Mouse (Mus musculus) erythroblast, embryonic 14.5 days (primary cell): ENCODE results near the gene Cisd3. TPM values are rescaled to one million over a fixed set of nuclear protein-coding genes. Genes with fewer than 3 reads are reported as not detected.

ENCODE experiments used
- H3K27me3 ChIP-seq: 2 replicates; pipeline ENCODE4 v1.6.1; 2012; ENCODE audit warnings: inconsistent platforms; ENCODE audit not compliant: control insufficient read depth
- H3K36me3 ChIP-seq: 2 replicates; pipeline ENCODE4 v1.6.1; 2012; ENCODE audit warnings: mild to moderate bottlenecking, inconsistent platforms; ENCODE audit not compliant: control insufficient read depth
- H3K4me1 ChIP-seq: 2 replicates; pipeline ENCODE4 v1.6.1; 2012; ENCODE audit warnings: inconsistent platforms; ENCODE audit not compliant: control insufficient read depth
- H3K4me3 ChIP-seq: replicated peaks from 2 replicates; pipeline ENCODE3; 2012; ENCODE audit warnings: moderate library complexity, mild to moderate bottlenecking, inconsistent platforms
- H3K9me3 ChIP-seq: 2 replicates; pipeline ENCODE4 v1.6.1; 2012; ENCODE audit warnings: low read length, inconsistent platforms, mixed read lengths; ENCODE audit not compliant: control insufficient read depth
- GATA1 ChIP-seq: IDR thresholded peaks from 2 replicates; pipeline ENCODE4 v1.6.1; 2012; ENCODE audit warnings: low read length, inconsistent platforms, mixed read lengths
- TAL1 ChIP-seq: IDR thresholded peaks from 3 replicates; pipeline ENCODE4 v1.6.1; 2012; ENCODE audit warnings: low read length, inconsistent platforms, mixed read lengths
- polyA plus RNA-seq: library from polyadenylated mRNA; stranded (reverse); fragments of >175 nt; gene quantifications from 2 replicates; pipeline ENCODE4 v1.2.3, GENCODE M21; 2012

The Cisd3 gene
- polyA plus RNA-seq, 1 experiment, result not detected

DNA sequence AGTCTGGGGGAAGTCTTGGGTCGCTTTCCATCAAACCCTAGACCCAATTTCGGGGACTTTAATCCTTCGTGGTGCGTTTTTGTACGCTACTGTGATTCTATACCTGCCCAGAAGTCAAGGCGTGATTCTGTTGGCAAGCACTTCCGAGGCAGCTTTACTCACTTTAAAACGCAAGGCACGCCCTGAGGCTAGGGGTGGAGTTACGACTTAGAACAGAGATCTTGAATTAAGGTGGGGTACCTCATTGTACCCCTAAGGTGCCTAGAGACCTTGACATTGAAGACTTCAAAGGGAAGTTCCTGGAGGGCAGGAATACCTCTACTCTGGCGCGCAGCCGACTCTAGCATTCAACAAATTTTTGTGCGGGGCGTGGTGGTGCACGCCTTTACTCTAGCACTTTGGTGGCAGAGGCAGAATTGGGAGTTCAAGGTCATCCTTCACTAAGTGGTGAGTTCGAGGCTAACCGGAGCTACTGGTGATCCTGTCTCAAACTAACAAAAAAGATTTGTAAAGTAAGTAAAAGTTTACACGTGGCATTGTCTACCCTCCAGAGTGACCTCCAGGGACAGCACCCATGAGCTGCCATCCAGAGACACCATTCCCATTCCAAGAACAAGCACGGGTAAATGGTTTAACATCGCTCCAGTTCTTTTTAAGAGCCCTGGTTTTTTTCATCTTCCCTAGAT, 23.3 kb upstream of the Cisd3 start:
- peaks cover 7% of the 10 kb centered on the region; the same call in 1 of the 2 replicates for H3K9me3 ChIP-seq
- H3K4me3 ChIP-seq, result peak overlapping the region; percentile 34
- H3K36me3 ChIP-seq, result peaks cover 3% of the 10 kb centered on the region; the same call in 1 of the 2 replicates
- H3K4me1 ChIP-seq, result peaks cover 14% of the 10 kb centered on the region
- no peak for TF ChIP-seq GATA1
- TF ChIP-seq TAL1, result no peak
- H3K27me3 ChIP-seq, result peaks cover 91% of the 10 kb centered on the region

DNA sequence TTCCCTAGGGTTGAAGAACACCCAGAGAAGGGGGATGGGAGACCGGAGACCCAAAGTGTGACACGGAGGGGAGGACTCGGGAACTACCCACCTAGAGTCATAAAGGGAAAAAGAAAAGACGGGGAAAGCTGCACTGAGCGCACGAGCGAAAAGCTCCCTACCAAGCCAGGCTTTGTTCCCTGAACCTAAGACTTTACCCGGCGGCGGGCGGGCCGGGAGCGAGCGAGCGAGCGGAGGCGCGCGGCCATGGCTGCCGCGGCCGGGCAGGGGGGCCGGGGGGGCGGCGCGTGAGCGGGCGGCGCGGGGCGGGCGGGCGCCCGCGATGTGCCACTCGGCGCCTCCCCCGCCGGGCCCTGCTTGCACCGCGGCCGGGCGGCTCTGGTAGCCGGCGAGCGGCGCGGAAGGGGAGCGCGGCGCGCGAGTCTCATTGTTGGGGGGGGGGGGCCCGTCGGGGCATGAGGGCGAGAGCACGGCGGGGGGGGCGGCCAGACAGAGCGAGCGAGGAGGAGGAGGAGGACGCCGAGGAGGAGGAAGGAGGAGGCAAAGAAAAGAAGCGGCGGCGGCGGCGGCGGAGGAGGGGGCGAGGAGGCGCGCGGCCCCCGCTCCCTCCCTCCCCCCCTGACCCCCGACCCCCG, 22.6 kb upstream of the Cisd3 start, which contains the start of gene Mllt6:
Mllt6 (plus strand) TSS at position 522 of the 635 bp plus-strand sequence.
- peak within 1 kb of the TSS; percentile 41 for H3K4me3 ChIP-seq
- peaks cover 3% of the 10 kb centered on the region; the same call in 1 of the 2 replicates for H3K36me3 ChIP-seq
- H3K27me3 ChIP-seq, result peaks cover 88% of the 10 kb centered on the region
- TF ChIP-seq TAL1 (no peak), GATA1 (no peak)
- peaks cover 14% of the 10 kb centered on the region for H3K4me1 ChIP-seq
- H3K9me3 ChIP-seq, result peaks cover 7% of the 10 kb centered on the region; the same call in 1 of the 2 replicates

DNA sequence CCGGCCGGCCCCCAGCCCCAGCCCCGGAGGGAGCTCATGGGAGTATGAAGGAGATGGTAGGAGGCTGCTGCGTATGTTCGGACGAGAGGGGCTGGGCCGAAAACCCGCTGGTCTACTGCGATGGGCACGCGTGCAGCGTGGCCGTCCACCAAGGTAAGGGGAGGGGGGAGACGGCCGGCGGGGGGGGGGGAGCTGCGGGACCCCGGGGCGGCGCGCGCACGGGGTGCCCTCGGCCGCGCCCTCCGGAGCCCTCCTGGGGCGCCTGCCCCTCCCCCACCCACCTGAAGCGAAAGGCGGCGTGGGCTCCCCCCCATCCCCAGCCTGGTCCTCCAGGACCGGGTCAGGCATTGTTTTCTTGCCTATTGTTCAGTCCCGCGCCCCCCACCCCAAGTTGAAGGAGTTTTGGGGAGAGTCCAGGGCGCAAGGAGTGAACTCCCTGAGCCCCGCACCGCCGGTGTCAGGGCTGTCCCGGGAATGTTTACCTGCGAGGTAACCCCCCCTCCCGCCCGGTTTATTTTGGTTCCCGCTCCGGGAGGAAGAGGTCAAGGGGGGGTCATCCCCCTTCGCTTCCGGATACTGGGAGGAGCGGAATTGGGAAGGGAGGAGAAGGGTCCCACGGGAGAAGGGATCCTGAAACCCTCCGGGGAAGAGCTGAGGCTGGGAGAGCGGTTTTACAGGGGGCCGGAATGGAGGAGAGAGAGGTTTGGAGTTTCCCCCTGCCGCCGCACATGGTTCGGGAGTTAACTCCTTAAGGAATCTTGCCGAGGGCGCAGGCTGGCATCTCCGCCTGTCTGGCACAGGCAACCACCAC, 21.9 kb upstream of the Cisd3 start:
- H3K4me3 ChIP-seq, result peak overlapping the region; percentile 41
- H3K4me1 ChIP-seq, result peaks cover 14% of the 10 kb centered on the region
- H3K27me3 ChIP-seq, result peaks cover 87% of the 10 kb centered on the region
- no peak for TF ChIP-seq TAL1
- TF ChIP-seq GATA1, result no peak
- H3K36me3 ChIP-seq, result peaks cover 3% of the 10 kb centered on the region; the same call in 1 of the 2 replicates
- peaks cover 7% of the 10 kb centered on the region; the same call in 1 of the 2 replicates for H3K9me3 ChIP-seq

DNA sequence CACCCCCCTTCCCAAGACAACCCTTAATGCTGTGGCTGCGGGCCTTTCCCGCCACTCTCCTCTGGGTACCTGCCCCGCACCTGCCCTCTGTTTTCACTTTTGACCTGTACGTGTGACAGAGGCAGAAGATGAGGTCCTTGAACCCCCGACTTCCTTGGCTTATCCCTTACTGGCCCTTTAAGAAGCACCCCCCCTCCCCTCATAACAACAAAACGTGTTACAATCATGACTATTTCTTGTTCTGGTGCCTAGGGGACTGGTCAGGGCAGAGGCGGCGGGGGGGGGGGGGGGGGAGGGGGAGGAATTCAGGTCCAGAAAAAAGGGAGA, 21.3 kb upstream of the Cisd3 start:
- peaks cover 84% of the 10 kb centered on the region for H3K27me3 ChIP-seq

DNA sequence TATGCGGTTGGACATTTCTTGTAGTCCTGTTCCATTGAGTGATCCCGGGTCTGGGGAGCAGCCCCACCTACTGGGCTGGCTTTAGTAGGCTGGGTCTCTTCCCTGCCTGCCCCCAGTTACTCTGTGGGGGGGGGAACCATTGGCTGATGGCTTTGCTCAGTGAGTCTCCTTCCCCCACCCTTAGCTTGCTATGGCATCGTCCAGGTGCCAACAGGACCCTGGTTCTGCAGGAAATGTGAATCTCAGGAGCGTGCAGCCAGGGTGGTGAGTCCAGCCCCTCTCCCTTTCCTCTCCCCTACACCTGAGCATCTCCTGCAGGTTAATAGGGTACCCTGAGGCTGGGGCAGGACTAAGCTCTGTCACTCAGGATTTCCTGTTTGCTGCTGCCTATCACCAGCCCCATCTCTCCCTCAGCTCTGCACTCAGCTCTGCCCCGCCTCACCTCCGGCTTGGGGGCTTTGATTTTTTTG, 20.8 kb upstream of the Cisd3 start:
- Histone ChIP-seq H3K36me3 (peaks cover 3% of the 10 kb centered on the region; the same call in 1 of the 2 replicates), H3K4me3 (no peak overlapping the region), H3K9me3 (peaks cover 7% of the 10 kb centered on the region; the same call in 1 of the 2 replicates), H3K27me3 (peaks cover 81% of the 10 kb centered on the region), H3K4me1 (peaks cover 12% of the 10 kb centered on the region)
- no peak for TF ChIP-seq GATA1
- no peak for TF ChIP-seq TAL1

More for the DNA sequence above, 21.3 kb upstream of the Cisd3 start:
- H3K9me3 ChIP-seq, result peaks cover 7% of the 10 kb centered on the region; the same call in 1 of the 2 replicates
- H3K4me3 ChIP-seq, result peak overlapping the region; percentile 41
- H3K36me3 ChIP-seq, result peaks cover 3% of the 10 kb centered on the region; the same call in 1 of the 2 replicates
- H3K4me1 ChIP-seq, result peaks cover 14% of the 10 kb centered on the region
- TF ChIP-seq TAL1, result no peak
- no peak for TF ChIP-seq GATA1

DNA sequence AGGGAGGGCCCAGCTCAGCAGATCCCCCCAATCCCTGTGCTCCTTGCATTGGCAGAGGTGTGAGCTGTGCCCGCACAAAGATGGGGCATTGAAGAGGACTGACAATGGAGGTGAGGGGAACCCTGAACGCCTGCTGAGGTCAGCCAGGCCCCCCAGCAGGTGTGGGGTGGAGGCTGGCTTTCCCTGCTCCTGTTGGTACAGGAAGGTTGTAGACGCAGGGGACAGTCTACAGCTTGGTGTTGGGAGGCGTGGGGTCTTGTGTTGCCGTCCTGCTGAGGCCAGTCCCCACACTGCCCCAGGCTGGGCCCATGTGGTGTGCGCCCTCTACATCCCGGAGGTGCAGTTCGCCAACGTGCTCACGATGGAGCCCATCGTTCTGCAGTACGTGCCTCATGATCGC, 20.2 kb upstream of the Cisd3 start:
- TF ChIP-seq GATA1 (no peak), TAL1 (no peak)
- peaks cover 7% of the 10 kb centered on the region; the same call in 1 of the 2 replicates for H3K9me3 ChIP-seq
- H3K27me3 ChIP-seq, result peaks cover 75% of the 10 kb centered on the region

DNA sequence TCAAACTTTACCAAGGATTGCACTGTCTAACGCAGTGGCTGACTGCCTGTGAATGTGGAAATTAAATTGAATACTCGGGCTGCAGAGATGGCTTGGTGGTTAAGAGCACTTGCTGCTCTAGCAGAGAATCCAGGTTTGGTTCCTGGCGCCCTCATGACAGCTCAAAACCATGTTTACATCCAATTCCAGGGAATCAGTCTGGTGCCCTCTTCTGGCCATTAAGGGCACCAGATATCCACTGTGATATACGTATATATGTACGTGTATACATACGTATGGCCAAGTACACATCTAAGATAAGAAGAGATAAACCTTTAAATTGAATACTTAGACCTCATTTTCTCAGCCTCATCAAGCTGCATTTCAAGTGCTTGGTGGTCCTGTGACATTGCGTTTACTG, 19.4 kb upstream of the Cisd3 start:
- Histone ChIP-seq H3K4me3 (no peak overlapping the region), H3K4me1 (peaks cover 3% of the 10 kb centered on the region; the same call in 1 of the 2 replicates), H3K36me3 (peaks cover 3% of the 10 kb centered on the region; the same call in 1 of the 2 replicates), H3K9me3 (peaks cover 7% of the 10 kb centered on the region; the same call in 1 of the 2 replicates), H3K27me3 (peaks cover 67% of the 10 kb centered on the region)
- TF ChIP-seq TAL1 (no peak), GATA1 (no peak)

More for the DNA sequence above, 20.2 kb upstream of the Cisd3 start:
- Histone ChIP-seq H3K4me1 (peaks cover 8% of the 10 kb centered on the region), H3K4me3 (no peak overlapping the region), H3K36me3 (peaks cover 3% of the 10 kb centered on the region; the same call in 1 of the 2 replicates)

DNA sequence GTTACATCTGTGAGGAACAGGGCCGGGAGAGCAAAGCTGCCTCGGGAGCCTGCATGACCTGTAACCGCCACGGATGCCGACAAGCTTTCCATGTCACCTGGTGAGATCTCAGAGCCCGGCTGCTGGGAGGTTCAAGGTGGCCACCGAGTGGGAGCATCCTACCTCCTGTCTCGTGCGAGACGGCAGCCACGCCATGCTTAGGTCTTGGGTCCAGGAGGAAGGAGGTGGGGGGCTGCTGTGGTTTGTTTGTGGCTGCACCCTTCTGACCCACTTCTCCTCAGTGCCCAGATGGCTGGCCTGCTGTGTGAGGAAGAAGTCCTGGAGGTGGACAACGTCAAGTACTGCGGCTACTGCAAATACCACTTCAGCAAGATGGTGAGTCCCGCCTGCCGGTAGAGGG, 18.8 kb upstream of the Cisd3 start:
- Histone ChIP-seq H3K36me3 (peaks cover 3% of the 10 kb centered on the region; the same call in 1 of the 2 replicates), H3K4me3 (no peak overlapping the region), H3K4me1 (peaks cover 3% of the 10 kb centered on the region; the same call in 1 of the 2 replicates), H3K27me3 (peaks cover 61% of the 10 kb centered on the region), H3K9me3 (peaks cover 4% of the 10 kb centered on the region; the same call in 1 of the 2 replicates)
- TF ChIP-seq TAL1 (no peak), GATA1 (no peak)
